Mouse (Mus musculus) layer of hippocampus, adult 9-10 months (tissue): ENCODE data around the gene Fhit.
"Not testable (repeated sequence)": the region's sequence is repeated elsewhere in the genome, so short reads cannot be mapped to it uniquely, and the experiment has no call there.

Experiments
- DNase-seq: peaks from one replicate; pipeline ENCODE4 v3.0.0; 2022; ENCODE audit warnings: low spot score

The Fhit gene

GRCm38 (mm10) chr14:9990677-9991076 lies 1171.2 kb downstream of the Fhit start:
- DNase-seq: no peak

GRCm38 (mm10) chr14:9976934-9977510 lies 1184.8 kb downstream of the Fhit start:
- no peak for DNase-seq

GRCm38 (mm10) chr14:9974402-9974801 lies 1187.4 kb downstream of the Fhit start:
- DNase-seq: no peak

GRCm38 (mm10) chr14:9963853-9964252 lies 1198.0 kb downstream of the Fhit start:
- no peak for DNase-seq

- no peak for DNase-seq
Observed at GRCm38 (mm10) chr14:9960396-9960795, 1201.4 kb downstream of the Fhit start.

GRCm38 (mm10) chr14:9899494-9899893 lies 1262.3 kb downstream of the Fhit start:
- no peak for DNase-seq

- DNase-seq: no peak
Observed at GRCm38 (mm10) chr14:9896556-9896955, 1265.3 kb downstream of the Fhit start.

GRCm38 (mm10) chr14:9852041-9852440 lies 1309.8 kb downstream of the Fhit start:
- DNase-seq: no peak

GRCm38 (mm10) chr14:9832290-9832689 lies 1329.5 kb downstream of the Fhit start:
- no peak for DNase-seq

- not testable (repeated sequence) for DNase-seq
Observed at GRCm38 (mm10) chr14:9828699-9829240, 1333.1 kb downstream of the Fhit start.

GRCm38 (mm10) chr14:9815963-9816362 lies 1345.9 kb downstream of the Fhit start:
- DNase-seq: no peak

- DNase-seq: peak; percentile 58
Observed at GRCm38 (mm10) chr14:9811847-9812321, 1350.0 kb downstream of the Fhit start.

GRCm38 (mm10) chr14:9811177-9811846 lies 1350.5 kb downstream of the Fhit start:
- DNase-seq: no peak

GRCm38 (mm10) chr14:9793403-9793802 lies 1368.4 kb downstream of the Fhit start:
- DNase-seq: no peak

GRCm38 (mm10) chr14:9788402-9788950 lies 1373.4 kb downstream of the Fhit start:
- no peak for DNase-seq

- no peak for DNase-seq
Observed at GRCm38 (mm10) chr14:9787389-9787788, 1374.4 kb downstream of the Fhit start.

GRCm38 (mm10) chr14:9785861-9786260 lies 1376.0 kb downstream of the Fhit start:
- no peak for DNase-seq

GRCm38 (mm10) chr14:9751341-9751740 lies 1410.5 kb downstream of the Fhit start:
- DNase-seq: no peak

- no peak for DNase-seq
Observed at GRCm38 (mm10) chr14:9748709-9749108, 1413.1 kb downstream of the Fhit start.

- no peak for DNase-seq
Observed at GRCm38 (mm10) chr14:9721917-9722472, 1439.8 kb downstream of the Fhit start.

- DNase-seq: no peak
Observed at GRCm38 (mm10) chr14:9698621-9699020, 1463.2 kb downstream of the Fhit start.

- DNase-seq: no peak
Observed at GRCm38 (mm10) chr14:9697101-9697500, 1464.7 kb downstream of the Fhit start.

GRCm38 (mm10) chr14:9696004-9696403 lies 1465.8 kb downstream of the Fhit start:
- no peak for DNase-seq
